Mouse (Mus musculus) heart, embryonic 11.5 days (tissue): ENCODE measurements around the gene Tmprss5. TPM values are rescaled to one million over a fixed set of nuclear protein-coding genes. Genes with fewer than 3 reads are reported as not detected.

Experiments
- ATAC-seq: fragments of 200-750 bp; cut with Nextera tagmentation; replicated peaks from 2 replicates; pipeline ENCODE4 v1.8.0; 2017; ENCODE audit warnings: moderate library complexity; ENCODE audit not compliant: insufficient number of reproducible peaks, low FRiP score, low TSS enrichment
- H3K27ac ChIP-seq: fragments of 300-500 bp; sonication (generic); 2 replicates; pipeline ENCODE4 v1.5.1; 2014; ENCODE audit warnings: mild to moderate bottlenecking, low read depth, low read length
- H3K27me3 ChIP-seq: fragments of 300-500 bp; sonication (generic); 2 replicates; pipeline ENCODE4 v1.6.1; 2014; ENCODE audit warnings: mild to moderate bottlenecking, low read length, mixed read lengths; ENCODE audit not compliant: control insufficient read depth, insufficient read depth
- H3K36me3 ChIP-seq: fragments of 300-500 bp; sonication (generic); 2 replicates; pipeline ENCODE4 v1.6.1; 2014; ENCODE audit warnings: mild to moderate bottlenecking, low read length, moderate library complexity, mixed read lengths; ENCODE audit not compliant: control insufficient read depth, insufficient read depth
- H3K4me1 ChIP-seq: fragments of 300-500 bp; sonication (generic); 2 replicates; pipeline ENCODE4 v1.6.1; 2014; ENCODE audit warnings: low read length; ENCODE audit not compliant: control insufficient read depth, insufficient read depth
- H3K4me2 ChIP-seq: fragments of 300-500 bp; sonication (generic); 2 replicates; pipeline ENCODE4 v1.6.1; 2014; ENCODE audit warnings: mild to moderate bottlenecking, moderate library complexity
- H3K4me3 ChIP-seq: fragments of 300-500 bp; sonication (generic); 2 replicates; pipeline ENCODE4 v1.5.1; 2014; ENCODE audit warnings: low read depth, low read length
- H3K9ac ChIP-seq: fragments of 300-500 bp; sonication (generic); 2 replicates; pipeline ENCODE4 v1.6.1; 2014; ENCODE audit warnings: mild to moderate bottlenecking, low read depth, low read length, moderate library complexity
- H3K9me3 ChIP-seq: fragments of 300-500 bp; sonication (generic); replicated peaks from 2 replicates; pipeline ENCODE4 v1.6.1; 2016; ENCODE audit warnings: low read length; ENCODE audit not compliant: control insufficient read depth
- WGBS: fragments of 180-500 bp; shearing (Covaris S2); extraction: QIAGEN DNeasy Blood & Tissue Kit; methylation state at CpG from one replicate; pipeline ENCODE4 v1.1.7; 2014; ENCODE audit not compliant: insufficient replicate concordance; 5-methylcytosine and 5-hydroxymethylcytosine counted together
- polyA plus RNA-seq: library from polyadenylated mRNA; unstranded; fragments of >200 nt; fragmentation: Nextera tagmentation; extraction: Ambion mirVana; gene quantifications from 2 replicates; pipeline ENCODE4 v1.2.1, GENCODE M21; 2014

The Tmprss5 gene
- polyA plus RNA-seq, 1 experiment from 2014 or later, result 0.07 TPM

- H3K4me2 ChIP-seq, result no peak overlapping the region
- no peaks in the 10 kb centered on the region for H3K36me3 ChIP-seq
- no peaks in the 10 kb centered on the region for H3K9me3 ChIP-seq
- WGBS, result 77% methylated on average over 5 of the region's 5 CpGs
- no peak overlapping the region for H3K27ac ChIP-seq
- H3K27me3 ChIP-seq, result no peaks in the 10 kb centered on the region
- H3K4me1 ChIP-seq, result no peaks in the 10 kb centered on the region
- no peak for ATAC-seq
- H3K4me3 ChIP-seq, result no peak overlapping the region
- no peak overlapping the region for H3K9ac ChIP-seq
Measured at GRCm38 (mm10) chr9:49130514-49131010, 49.5 kb downstream of the Tmprss5 start.

- Histone ChIP-seq H3K27me3 (no peaks in the 10 kb centered on the region), H3K36me3 (no peaks in the 10 kb centered on the region), H3K27ac (no peak overlapping the region), H3K4me3 (no peak overlapping the region), H3K9ac (no peak overlapping the region), H3K4me1 (no peaks in the 10 kb centered on the region), H3K9me3 (no peaks in the 10 kb centered on the region), H3K4me2 (no peak overlapping the region)
- 75% methylated on average over 3 of the region's 3 CpGs for WGBS
- no peak for ATAC-seq
Measured at GRCm38 (mm10) chr9:49143841-49144240, 62.8 kb downstream of the Tmprss5 start.

- no peak overlapping the region for H3K4me3 ChIP-seq
- no peak overlapping the region for H3K9ac ChIP-seq
- H3K27me3 ChIP-seq, result no peaks in the 10 kb centered on the region
- no peak overlapping the region for H3K4me2 ChIP-seq
- WGBS, result 70% methylated on average over 8 of the region's 8 CpGs
- no peaks in the 10 kb centered on the region for H3K4me1 ChIP-seq
- ATAC-seq, result no peak
- no peaks in the 10 kb centered on the region for H3K36me3 ChIP-seq
- no peaks in the 10 kb centered on the region for H3K9me3 ChIP-seq
- H3K27ac ChIP-seq, result no peak overlapping the region
Measured at GRCm38 (mm10) chr9:49145776-49146175, 64.7 kb downstream of the Tmprss5 start.

- no peak for ATAC-seq
- Histone ChIP-seq H3K4me1 (no peaks in the 10 kb centered on the region), H3K36me3 (no peaks in the 10 kb centered on the region), H3K27me3 (no peaks in the 10 kb centered on the region), H3K9me3 (no peaks in the 10 kb centered on the region), H3K4me3 (no peak overlapping the region), H3K4me2 (no peak overlapping the region), H3K9ac (no peak overlapping the region), H3K27ac (no peak overlapping the region)
- 66% methylated on average over 3 of the region's 3 CpGs for WGBS
Measured at GRCm38 (mm10) chr9:49147031-49147430, 66.0 kb downstream of the Tmprss5 start.

Other genes with a start within 250 kb of the Tmprss5 start
- gene Zbtb16, start 245.0 kb upstream of the Tmprss5 start, polyA plus RNA-seq, result 0.57 and 0.75 TPM in 2 replicates
- gene Htr3a, start 170.2 kb upstream of the Tmprss5 start, polyA plus RNA-seq, result 0.14 and 0.25 TPM in 2 replicates
- gene Htr3b, start 116.3 kb upstream of the Tmprss5 start, polyA plus RNA-seq, result not detected in 2 replicates
- 106 and 119 TPM in 2 replicates for gene Usp28, start 95.9 kb upstream of the Tmprss5 start, polyA plus RNA-seq
- gene Zw10, start 25.6 kb upstream of the Tmprss5 start, polyA plus RNA-seq, result 30.4 and 33.1 TPM in 2 replicates
- not detected in 2 replicates for gene Gm4894, start 169.3 kb downstream of the Tmprss5 start, polyA plus RNA-seq